Mouse (Mus musculus) kidney, postnatal 0 days (tissue): Measurements from ENCODE around the gene Stk16. TPM values are rescaled to one million over a fixed set of nuclear protein-coding genes. Genes with fewer than 3 reads are reported as not detected.

Source experiments
- ATAC-seq: fragments of 200-750 bp; cut with Nextera tagmentation; replicated peaks from 2 replicates; pipeline ENCODE4 v1.8.0; 2017; ENCODE audit warnings: low read depth, moderate number of reproducible peaks, moderate TSS enrichment, moderate library complexity; ENCODE audit not compliant: low FRiP score
- DNase-seq: peaks from one replicate; pipeline ENCODE4 v3.0.0-alpha.2; 2016; ENCODE audit warnings: low spot score
- H3K27ac ChIP-seq: fragments of 300-500 bp; sonication (generic); 2 replicates; pipeline ENCODE4 v1.5.1; 2014; ENCODE audit warnings: mild to moderate bottlenecking
- H3K27me3 ChIP-seq: fragments of 300-500 bp; sonication (generic); 2 replicates; pipeline ENCODE4 v1.6.1; 2014; ENCODE audit warnings: low read length, mixed read lengths; ENCODE audit not compliant: insufficient read depth
- H3K36me3 ChIP-seq: fragments of 300-500 bp; sonication (generic); 2 replicates; pipeline ENCODE4 v1.6.1; 2014; ENCODE audit warnings: low read length, mixed read lengths; ENCODE audit not compliant: insufficient read depth
- H3K4me1 ChIP-seq: fragments of 300-500 bp; sonication (generic); replicated peaks from 2 replicates; pipeline ENCODE4 v1.6.1; 2014; ENCODE audit warnings: antibody characterized with exemption, low read length, mixed read lengths; ENCODE audit not compliant: insufficient read depth
- H3K4me2 ChIP-seq: fragments of 300-500 bp; sonication (generic); 2 replicates; pipeline ENCODE4 v1.6.1; 2014; ENCODE audit warnings: mild to moderate bottlenecking, low read length, moderate library complexity, mixed read lengths
- H3K4me3 ChIP-seq: fragments of 300-500 bp; sonication (generic); replicated peaks from 2 replicates; pipeline ENCODE4 v1.5.1; 2014; ENCODE audit warnings: low read depth, low read length
- H3K9ac ChIP-seq: fragments of 300-500 bp; sonication (generic); 2 replicates; pipeline ENCODE4 v1.6.1; 2014; ENCODE audit warnings: low read depth, low read length
- H3K9me3 ChIP-seq: fragments of 300-500 bp; sonication (generic); replicated peaks from 2 replicates; pipeline ENCODE4 v1.6.1; 2016; ENCODE audit warnings: low read length, inconsistent platforms, mixed read lengths
- CTCF ChIP-seq: IDR thresholded peaks from 2 replicates; pipeline ENCODE4 v1.5.1; 2016; ENCODE audit warnings: antibody characterized with exemption, low read depth, mild to moderate bottlenecking, moderate library complexity
- WGBS: fragments of 180-500 bp; shearing (Covaris S2); extraction: QIAGEN DNeasy Blood & Tissue Kit; methylation state at CpG from one replicate; pipeline ENCODE4 v1.1.7; 2014; 5-methylcytosine and 5-hydroxymethylcytosine counted together
- polyA plus RNA-seq: library from polyadenylated mRNA; unstranded; fragments of >200 nt; fragmentation: Nextera tagmentation; extraction: Ambion mirVana; gene quantifications from 2 replicates; pipeline ENCODE4 v1.2.1, GENCODE M21; 2015

Gene Stk16
- polyA plus RNA-seq, 1 experiment from 2014 or later = 114 TPM

- Histone ChIP-seq H3K27me3 (peaks cover 8% of the 10 kb centered on the region; the same call in 1 of the 2 replicates), H3K36me3 (no peaks in the 10 kb centered on the region), H3K4me2 (no peak overlapping the region), H3K9ac (no peak overlapping the region), H3K9me3 (no peaks in the 10 kb centered on the region), H3K4me3 (no peak overlapping the region), H3K27ac (no peak overlapping the region), H3K4me1 (peaks cover 9% of the 10 kb centered on the region; the same call in 1 of the 2 replicates)
- no peak for ATAC-seq
- WGBS = 53% methylated on average over 6 of the region's 6 CpGs
- DNase-seq = no peak
- TF ChIP-seq CTCF = no peak
Observed at GRCm38 (mm10) chr1:75223532-75223931, 12.9 kb downstream of the Stk16 start.

DNA sequence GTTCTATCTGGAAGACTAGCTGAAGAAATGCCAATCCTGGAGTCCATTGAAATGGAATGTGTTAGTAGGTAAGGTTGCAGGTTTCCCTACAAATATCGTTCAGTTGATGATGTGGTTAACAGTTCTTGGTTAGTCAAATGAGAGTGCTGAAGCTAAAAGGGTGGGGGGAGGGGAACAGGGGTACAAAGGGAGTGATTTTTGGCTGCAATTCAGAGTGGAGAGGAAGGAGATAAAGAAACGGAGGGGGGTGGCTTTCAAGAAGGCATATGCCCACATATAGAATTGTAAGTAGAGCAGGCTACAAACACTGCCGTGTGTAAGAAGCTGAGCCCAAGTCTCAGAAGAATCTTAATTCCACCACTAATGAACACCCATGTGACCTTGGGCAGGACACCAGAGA lies 14.8 kb downstream of the Stk16 start:
- Histone ChIP-seq H3K27ac (no peak overlapping the region), H3K36me3 (no peaks in the 10 kb centered on the region), H3K9ac (no peak overlapping the region), H3K9me3 (no peaks in the 10 kb centered on the region), H3K4me3 (no peak overlapping the region), H3K4me1 (no peaks in the 10 kb centered on the region), H3K4me2 (no peak overlapping the region), H3K27me3 (no peaks in the 10 kb centered on the region)
- DNase-seq = no peak
- no peak for ATAC-seq
- no peak for TF ChIP-seq CTCF
- 62% methylated on average over 3 of the region's 3 CpGs for WGBS

- H3K36me3 ChIP-seq = no peaks in the 10 kb centered on the region
- no peak overlapping the region for H3K4me3 ChIP-seq
- no peaks in the 10 kb centered on the region for H3K9me3 ChIP-seq
- DNase-seq (no peak), ATAC-seq (no peak)
- H3K4me2 ChIP-seq = no peak overlapping the region
- 41% methylated on average over 2 of the region's 2 CpGs for WGBS
- no peak for TF ChIP-seq CTCF
- H3K27ac ChIP-seq = no peak overlapping the region
- H3K4me1 ChIP-seq = no peaks in the 10 kb centered on the region
- H3K27me3 ChIP-seq = no peaks in the 10 kb centered on the region
- no peak overlapping the region for H3K9ac ChIP-seq
Observed at GRCm38 (mm10) chr1:75226138-75226537, 15.5 kb downstream of the Stk16 start.

DNA sequence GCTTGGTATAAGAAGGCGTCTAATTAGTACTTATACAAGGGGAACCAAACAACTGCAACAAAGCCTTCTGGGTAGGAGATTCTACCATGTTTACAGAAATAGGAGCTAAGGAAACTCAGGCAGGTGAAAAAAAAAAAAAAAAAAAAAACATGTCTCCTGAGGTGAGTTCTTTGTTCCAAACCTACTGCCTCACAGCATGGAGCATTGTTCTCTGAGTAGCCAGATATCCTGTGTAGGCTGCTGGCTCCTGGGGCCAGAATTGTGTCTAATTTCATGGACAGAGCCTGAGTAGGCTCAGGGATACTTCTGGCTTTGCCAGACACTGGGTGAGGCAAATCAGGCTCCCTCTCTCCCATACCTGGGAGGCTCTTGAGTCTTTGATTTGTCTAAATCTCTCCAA lies 17.0 kb downstream of the Stk16 start:
- no peak for TF ChIP-seq CTCF
- no peak overlapping the region for H3K4me3 ChIP-seq
- no peaks in the 10 kb centered on the region for H3K36me3 ChIP-seq
- no peaks in the 10 kb centered on the region for H3K27me3 ChIP-seq
- H3K9ac ChIP-seq = no peak overlapping the region
- no peak overlapping the region for H3K4me2 ChIP-seq
- no peak overlapping the region for H3K27ac ChIP-seq
- no peaks in the 10 kb centered on the region for H3K4me1 ChIP-seq
- H3K9me3 ChIP-seq = no peaks in the 10 kb centered on the region
- DNase-seq (no peak), ATAC-seq (no peak)
- 76% methylated on average over 1 of the region's 1 CpGs for WGBS

DNA sequence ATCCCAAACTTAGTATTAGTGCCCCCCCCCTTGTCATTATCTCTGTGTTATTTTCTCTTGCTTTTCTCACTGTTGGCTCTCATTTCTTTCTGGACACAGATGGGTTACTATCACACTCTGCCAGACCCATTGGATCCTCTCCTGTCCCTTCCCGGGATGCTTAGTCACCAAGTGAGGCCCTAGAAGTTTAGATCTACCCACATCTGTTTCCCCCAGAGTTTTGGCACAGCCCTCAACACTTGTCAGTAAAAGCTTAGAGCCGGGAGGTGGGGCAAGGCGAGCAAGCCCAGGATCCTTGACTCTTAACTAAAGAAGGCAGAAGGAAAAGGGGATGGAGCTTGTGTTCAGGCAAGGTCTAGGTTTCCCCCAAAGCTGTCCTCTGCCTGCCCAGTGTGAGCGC lies 18.5 kb downstream of the Stk16 start:
- Histone ChIP-seq H3K9ac (no peak overlapping the region), H3K4me1 (no peaks in the 10 kb centered on the region), H3K9me3 (no peaks in the 10 kb centered on the region), H3K4me2 (no peak overlapping the region), H3K27ac (no peak overlapping the region), H3K4me3 (no peak overlapping the region), H3K36me3 (no peaks in the 10 kb centered on the region), H3K27me3 (no peaks in the 10 kb centered on the region)
- no peak for TF ChIP-seq CTCF
- DNase-seq = no peak
- WGBS = 61% methylated on average over 4 of the region's 4 CpGs
- ATAC-seq = no peak

GRCm38 (mm10) chr1:75230335-75230994 lies 19.8 kb downstream of the Stk16 start:
- no peak for TF ChIP-seq CTCF
- Histone ChIP-seq H3K9ac (no peak overlapping the region), H3K4me1 (no peaks in the 10 kb centered on the region), H3K27me3 (no peaks in the 10 kb centered on the region), H3K36me3 (no peaks in the 10 kb centered on the region), H3K4me2 (no peak overlapping the region), H3K27ac (no peak overlapping the region), H3K9me3 (no peaks in the 10 kb centered on the region), H3K4me3 (no peak overlapping the region)
- no peak for DNase-seq
- ATAC-seq = no peak
- WGBS = 70% methylated on average over 7 of the region's 7 CpGs

DNA sequence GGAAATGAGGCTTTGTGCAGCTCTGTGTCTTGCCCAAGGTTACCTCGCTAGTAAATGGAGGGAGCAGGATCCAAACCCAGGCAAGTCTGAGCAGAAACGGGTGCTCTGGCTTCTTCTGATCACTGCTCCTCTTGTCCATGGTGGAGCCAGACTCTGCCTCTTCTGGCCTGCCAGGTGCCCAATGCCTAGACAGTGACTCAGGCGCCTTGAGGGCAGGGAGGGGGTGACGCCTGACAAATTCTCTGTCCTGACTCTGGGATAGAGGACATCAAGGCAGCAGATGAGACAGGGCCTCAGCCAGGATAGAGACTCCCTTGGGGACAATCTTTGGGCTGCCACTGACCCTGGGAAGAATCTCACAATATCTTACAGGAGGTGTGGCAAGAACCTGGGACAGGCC lies 20.6 kb downstream of the Stk16 start:
- Histone ChIP-seq H3K36me3 (no peaks in the 10 kb centered on the region), H3K27ac (no peak overlapping the region), H3K9ac (no peak overlapping the region), H3K27me3 (no peaks in the 10 kb centered on the region), H3K4me3 (no peak overlapping the region), H3K4me2 (no peak overlapping the region), H3K9me3 (no peaks in the 10 kb centered on the region), H3K4me1 (no peaks in the 10 kb centered on the region; the same call in 1 of the 2 replicates)
- no peak for DNase-seq
- no peak for ATAC-seq
- WGBS = 71% methylated on average over 4 of the region's 4 CpGs
- TF ChIP-seq CTCF = no peak
